Mouse (Mus musculus) liver, adult 2 months (tissue): ENCODE measurements at regions not wholly inside any gene's neighbourhood (a gene's known extent, or its start where the extent isn't known, plus 50 kb on each side); places are given as distances from the start of the nearest gene placed in this dataset.

Source experiments
- DNase-seq: peaks from one replicate; pipeline ENCODE4 v3.0.0-alpha.2; 2011; ENCODE audit warnings: low read depth, low spot score; ENCODE audit errors: extremely low read depth
- H3K27ac ChIP-seq: fragments of 200-500 bp; replicated peaks from 2 replicates; pipeline ENCODE4 v1.5.1; 2012; ENCODE audit warnings: low read depth, mild to moderate bottlenecking, control low read depth, inconsistent platforms, low read length; ENCODE audit not compliant: insufficient read depth
- H3K27me3 ChIP-seq: fragments of 200-500 bp; 2 replicates; pipeline ENCODE4 v1.6.1; 2012; ENCODE audit warnings: mild to moderate bottlenecking, moderate library complexity, low read length, inconsistent platforms; ENCODE audit not compliant: control insufficient read depth, insufficient read depth
- H3K36me3 ChIP-seq: fragments of 200-500 bp; 2 replicates; pipeline ENCODE4 v1.6.1; 2012; ENCODE audit warnings: low read length, inconsistent platforms; ENCODE audit not compliant: control insufficient read depth, insufficient read depth
- H3K4me1 ChIP-seq: fragments of 200-500 bp; 2 replicates; pipeline ENCODE4 v1.6.1; 2011; ENCODE audit warnings: low read length; ENCODE audit not compliant: control insufficient read depth, insufficient read depth
- H3K4me3 ChIP-seq: fragments of 200-500 bp; 2 replicates; pipeline ENCODE4 v1.5.1; 2011; ENCODE audit warnings: low read depth, mild to moderate bottlenecking, control low read depth, low read length, moderate library complexity; ENCODE audit not compliant: insufficient read depth
- H3K79me2 ChIP-seq: fragments of 200-500 bp; 2 replicates; pipeline ENCODE4 v1.6.1; 2012; ENCODE audit warnings: inconsistent platforms, mild to moderate bottlenecking, low read length, moderate library complexity; ENCODE audit not compliant: control insufficient read depth, insufficient read depth
- H3K9ac ChIP-seq: fragments of 200-500 bp; 2 replicates; pipeline ENCODE4 v1.6.1; 2012; ENCODE audit warnings: low read depth, mild to moderate bottlenecking, control low read depth, inconsistent platforms, low read length
- CTCF ChIP-seq: fragments of 200-500 bp; IDR thresholded peaks from 2 replicates; pipeline ENCODE4 v1.5.1; 2011; ENCODE audit warnings: low read depth, low read length, control low read depth
- POLR2A ChIP-seq: fragments of 200-500 bp; IDR thresholded peaks from 2 replicates; pipeline ENCODE4 v1.6.1; 2011; ENCODE audit warnings: low read length, control low read depth; ENCODE audit not compliant: insufficient read depth; ENCODE audit errors: extremely low read depth
- WGBS: fragments of 180-500 bp; shearing (Covaris S2); methylation state at CpG from one replicate; pipeline ENCODE4 v1.1.7; 2018; 5-methylcytosine and 5-hydroxymethylcytosine counted together

DNA sequence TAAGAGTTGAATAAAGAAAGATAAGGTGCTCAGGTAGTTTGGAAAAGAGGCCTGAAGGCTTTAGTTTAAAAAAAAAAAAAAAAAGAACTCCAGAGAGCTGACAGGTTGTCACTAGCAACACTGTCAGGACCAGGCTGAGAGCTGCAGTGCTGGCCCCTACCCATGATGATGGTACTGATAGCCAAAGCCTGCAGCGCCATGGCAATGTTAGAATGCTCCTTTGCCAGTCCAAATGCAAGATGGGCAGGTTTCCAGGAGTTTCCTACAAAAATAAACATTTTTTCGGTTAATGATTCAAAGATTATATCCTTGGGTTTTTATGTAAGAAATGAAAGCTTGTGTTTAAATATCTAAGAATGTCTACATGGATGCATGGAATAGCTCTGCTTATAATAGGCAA, 441.9 kb downstream of the Triml1 start:
- H3K4me3 ChIP-seq, result no peak overlapping the region
- no peak overlapping the region for H3K27ac ChIP-seq
- no peaks in the 10 kb centered on the region for H3K27me3 ChIP-seq
- no peaks in the 10 kb centered on the region for H3K4me1 ChIP-seq
- H3K79me2 ChIP-seq, result no peaks in the 10 kb centered on the region
- no peak overlapping the region for H3K9ac ChIP-seq
- peak; percentile 24 for DNase-seq
- TF ChIP-seq CTCF, result no peak
- no peak for TF ChIP-seq POLR2A
- 57% methylated on average over 2 of the region's 2 CpGs for WGBS
- H3K36me3 ChIP-seq, result no peaks in the 10 kb centered on the region

DNA sequence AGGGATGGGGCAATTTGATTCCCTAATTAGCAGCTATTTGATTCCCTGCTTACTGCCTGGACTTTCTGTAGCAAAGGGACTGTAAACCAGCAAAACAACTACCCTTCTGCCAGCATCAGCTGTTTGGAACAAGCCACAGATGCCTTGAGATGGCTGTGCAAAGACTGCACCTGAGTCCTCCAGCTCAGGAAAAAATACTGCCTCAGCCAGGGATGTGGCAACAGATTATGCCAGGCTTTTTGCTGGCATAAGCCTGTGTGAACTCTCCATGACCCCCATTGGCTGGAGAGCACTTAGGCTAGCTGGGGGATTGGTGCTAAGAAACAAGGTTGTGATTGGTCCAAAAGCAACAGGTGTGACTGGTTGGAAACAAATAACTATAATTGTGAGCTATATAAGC, 442.9 kb downstream of the Triml1 start:
- no peak overlapping the region for H3K27ac ChIP-seq
- H3K27me3 ChIP-seq, result no peaks in the 10 kb centered on the region
- H3K4me1 ChIP-seq, result no peaks in the 10 kb centered on the region
- no peak for TF ChIP-seq CTCF
- no peak for TF ChIP-seq POLR2A
- H3K4me3 ChIP-seq, result no peak overlapping the region
- no peak overlapping the region for H3K9ac ChIP-seq
- no peak for DNase-seq
- no peaks in the 10 kb centered on the region for H3K36me3 ChIP-seq
- no peaks in the 10 kb centered on the region for H3K79me2 ChIP-seq
